Mouse (Mus musculus): ENCODE measurements around the gene Syn3.

The Syn3 gene

DNA sequence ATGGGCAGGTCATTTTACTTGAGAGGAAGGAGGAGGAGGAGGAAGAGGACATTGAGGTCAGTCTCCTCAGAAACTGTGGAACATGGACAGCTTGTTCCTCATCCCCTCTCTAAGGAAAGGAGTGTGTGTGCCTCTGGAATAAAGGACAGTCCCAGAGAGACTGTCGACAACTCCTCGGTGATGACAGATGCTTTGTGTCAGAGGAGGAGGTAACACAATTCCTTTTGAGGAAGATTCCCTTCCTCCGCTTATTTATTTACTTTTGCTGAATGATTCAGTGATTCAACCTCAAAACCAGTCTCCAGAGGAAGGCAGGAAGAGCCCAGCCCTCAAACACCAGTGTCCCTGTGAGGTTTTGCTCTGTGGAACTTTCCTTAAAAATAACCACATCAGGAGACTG is 228.4 kb downstream of the Syn3 start:
- DNase-seq = no peak

DNA sequence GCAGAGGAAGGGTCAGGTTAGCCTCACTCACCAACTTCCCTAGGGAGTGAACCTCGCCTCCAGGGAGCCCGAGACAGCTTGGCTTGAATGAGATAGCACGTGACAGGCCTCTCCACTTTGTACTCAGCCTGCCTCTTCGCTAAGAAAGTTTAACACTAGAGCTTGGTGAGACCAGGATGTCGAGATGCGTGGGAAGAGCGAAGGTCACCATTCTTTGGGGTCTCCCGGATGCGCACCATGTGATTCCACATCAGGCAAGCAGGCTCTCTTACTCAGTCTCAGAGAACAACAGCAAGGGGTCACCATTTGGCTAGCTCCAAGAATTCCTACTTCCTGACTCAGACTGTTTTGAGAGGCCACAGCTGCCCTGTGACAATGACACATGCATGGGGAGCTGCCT is 234.1 kb downstream of the Syn3 start:
- no peak for DNase-seq

DNA sequence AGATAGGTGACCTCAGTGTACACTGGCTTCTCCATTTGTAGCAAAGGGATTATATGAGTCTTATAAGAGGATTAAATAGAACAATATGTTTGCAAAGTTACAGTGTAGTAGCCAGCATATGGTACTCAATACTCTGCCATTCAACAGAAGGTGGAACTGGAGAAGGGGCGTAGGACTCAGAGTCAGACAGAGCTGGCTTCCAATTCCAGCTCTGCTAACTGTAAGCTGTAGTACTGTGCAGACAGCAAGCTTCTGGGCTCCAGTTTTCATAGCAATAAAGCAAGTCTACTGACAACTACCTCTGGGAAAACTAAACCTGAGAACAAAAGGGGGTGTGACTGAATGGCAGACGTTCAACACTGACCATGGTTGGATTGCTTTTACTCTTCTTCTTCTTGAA is 237.0 kb downstream of the Syn3 start:
- no peak for DNase-seq

DNA sequence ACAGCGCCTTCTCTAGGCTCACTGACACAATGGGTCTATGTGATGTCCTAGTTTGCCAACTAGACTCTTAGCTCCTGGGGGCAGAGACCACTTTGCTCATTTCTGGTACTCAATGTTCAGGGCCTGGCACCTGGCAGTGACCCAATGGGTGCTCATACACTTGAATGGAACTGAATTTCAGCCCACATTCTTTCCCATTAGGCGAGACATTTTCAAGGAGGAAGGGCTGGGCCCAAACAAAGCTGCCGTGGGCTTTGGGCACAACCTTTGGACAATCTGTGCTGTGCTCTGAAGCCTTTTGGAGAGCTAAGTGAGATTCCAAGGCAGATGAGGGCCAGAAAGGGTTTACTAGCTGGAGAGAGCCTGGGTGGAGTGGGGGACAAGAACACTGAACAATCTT is 239.7 kb downstream of the Syn3 start:
- DNase-seq = no peak

DNA sequence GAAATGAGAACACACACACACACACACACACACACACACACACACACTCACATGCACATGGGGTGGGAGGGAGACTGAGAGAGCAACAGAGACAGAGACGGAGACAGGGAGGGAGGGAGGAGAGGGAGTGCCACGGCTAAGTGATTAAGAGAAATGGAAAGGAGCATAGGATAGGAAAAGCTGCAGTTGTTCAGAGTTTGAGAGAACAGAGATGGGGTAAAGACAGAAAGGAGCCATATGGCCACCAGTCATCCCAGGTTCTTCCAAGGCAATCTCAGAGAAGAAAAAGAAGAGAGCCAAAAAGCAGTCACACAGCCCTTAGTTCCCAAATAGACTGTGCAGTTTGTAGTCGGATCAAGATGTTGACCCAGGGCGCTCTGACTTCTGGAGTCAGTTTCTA is 240.7 kb downstream of the Syn3 start:
- no peak for DNase-seq

DNA sequence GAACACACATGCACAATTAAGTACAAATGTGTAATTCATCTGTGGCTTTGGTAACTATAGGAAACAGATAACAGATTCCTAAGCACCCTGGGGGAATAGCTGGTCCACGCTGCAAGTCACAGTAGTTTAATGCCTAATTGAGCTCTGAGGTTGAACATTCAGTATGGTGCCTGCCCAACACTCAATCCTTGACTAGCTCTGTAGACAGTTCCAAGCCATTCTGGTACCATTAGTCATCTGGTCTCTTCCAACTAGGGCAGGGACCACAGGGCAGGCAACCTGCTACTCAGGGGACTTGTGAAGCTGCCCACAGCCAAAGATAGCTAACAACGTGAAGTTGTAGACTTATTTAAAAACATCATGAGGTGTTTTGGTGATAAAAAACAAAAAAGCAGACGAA is 241.7 kb downstream of the Syn3 start:
- no peak for DNase-seq

DNA sequence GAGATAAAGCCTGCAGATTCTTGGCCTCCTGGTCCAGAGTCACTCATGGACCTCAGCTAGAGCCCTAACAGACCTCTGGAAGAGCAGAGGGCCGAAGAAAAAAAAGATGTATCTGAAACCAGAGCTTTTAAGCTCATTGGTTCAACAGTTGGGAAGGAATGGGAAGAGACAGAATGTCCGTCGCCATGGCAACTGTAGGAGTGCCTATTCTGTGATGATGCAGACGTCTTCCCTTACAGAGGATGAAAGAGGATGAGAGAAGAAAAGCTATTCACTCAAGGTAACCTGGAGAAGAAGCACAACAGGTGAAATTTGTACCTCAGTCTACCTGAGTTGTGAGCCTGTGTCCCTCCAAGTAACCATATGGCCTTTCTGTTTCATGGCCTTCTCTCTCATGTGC is 242.5 kb downstream of the Syn3 start:
- no peak for DNase-seq

DNA sequence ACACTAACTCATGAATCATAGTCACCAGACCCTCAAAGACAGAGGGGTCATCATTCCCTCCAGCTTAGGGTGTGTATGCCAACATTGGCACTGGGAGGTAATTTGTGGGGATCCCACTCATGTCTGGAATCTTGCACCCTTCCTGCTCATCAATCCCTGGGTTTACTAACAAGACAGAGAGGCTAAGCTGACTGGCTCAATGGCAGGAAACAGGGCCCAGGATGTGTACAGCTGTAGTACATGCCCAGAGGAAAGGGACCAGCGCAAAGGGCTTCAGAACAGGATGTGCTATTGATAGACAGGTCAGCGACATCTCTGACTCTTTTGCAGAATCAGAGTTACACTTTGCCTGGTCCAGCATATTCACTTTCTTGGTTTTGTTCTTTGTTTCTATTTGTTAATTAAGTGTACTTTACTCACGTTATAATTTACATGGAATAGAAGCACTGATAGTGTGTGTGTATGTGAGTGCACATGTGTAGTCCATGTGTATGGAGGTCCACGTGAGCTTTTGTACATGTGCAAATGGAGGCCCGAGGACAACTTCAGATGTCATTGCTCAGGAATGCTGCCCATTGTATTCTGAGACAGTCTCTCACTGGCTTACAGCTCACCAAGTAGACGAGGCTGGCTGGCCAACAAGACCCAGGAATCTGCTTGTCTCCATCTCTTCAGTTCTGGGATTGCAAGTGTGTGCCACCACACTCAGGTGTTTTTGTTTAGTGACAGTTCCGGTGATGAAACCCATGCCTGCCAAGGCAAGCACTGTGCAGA is 248.4 kb downstream of the Syn3 start:
- DNase-seq = no peak

DNA sequence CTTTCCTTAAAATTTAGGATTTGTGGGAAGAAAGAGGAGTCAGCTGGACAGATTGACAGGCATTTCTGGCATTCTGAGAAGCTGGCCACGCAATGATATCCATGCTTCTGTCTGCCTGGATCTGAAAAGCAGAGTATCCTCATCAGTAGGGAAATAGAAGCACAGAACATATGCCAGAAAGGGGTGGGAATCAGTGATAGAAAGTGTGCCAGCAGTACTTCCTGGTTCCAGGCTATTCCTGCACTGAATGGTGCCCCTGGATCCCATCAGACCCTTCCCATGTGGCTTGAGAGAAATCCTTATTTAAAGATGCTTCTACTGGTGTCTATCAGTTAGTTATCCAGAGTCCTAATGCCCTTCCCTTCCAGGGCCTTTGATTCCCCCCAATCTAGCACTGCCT is 249.4 kb downstream of the Syn3 start:
- no peak for DNase-seq

DNA sequence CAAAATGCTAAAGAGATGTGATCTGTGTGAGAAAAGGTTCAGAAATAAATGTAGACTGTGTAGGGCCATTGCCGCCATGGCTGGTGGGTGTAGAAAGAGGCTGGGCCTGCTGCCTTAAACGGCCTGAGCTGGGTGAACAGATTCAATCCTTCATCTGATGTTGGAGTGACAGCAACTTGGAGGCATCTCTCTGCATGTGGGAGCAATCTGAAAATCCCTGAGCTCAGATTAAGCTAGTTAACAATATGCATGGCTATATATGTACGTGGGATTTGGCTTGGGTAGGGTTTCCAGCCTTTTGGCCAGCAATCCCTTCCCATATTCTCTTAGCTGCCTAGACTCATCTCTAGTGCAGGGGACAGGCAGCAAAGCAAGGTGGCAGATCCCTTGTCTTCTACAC is 249.9 kb downstream of the Syn3 start:
- no peak for DNase-seq

DNA sequence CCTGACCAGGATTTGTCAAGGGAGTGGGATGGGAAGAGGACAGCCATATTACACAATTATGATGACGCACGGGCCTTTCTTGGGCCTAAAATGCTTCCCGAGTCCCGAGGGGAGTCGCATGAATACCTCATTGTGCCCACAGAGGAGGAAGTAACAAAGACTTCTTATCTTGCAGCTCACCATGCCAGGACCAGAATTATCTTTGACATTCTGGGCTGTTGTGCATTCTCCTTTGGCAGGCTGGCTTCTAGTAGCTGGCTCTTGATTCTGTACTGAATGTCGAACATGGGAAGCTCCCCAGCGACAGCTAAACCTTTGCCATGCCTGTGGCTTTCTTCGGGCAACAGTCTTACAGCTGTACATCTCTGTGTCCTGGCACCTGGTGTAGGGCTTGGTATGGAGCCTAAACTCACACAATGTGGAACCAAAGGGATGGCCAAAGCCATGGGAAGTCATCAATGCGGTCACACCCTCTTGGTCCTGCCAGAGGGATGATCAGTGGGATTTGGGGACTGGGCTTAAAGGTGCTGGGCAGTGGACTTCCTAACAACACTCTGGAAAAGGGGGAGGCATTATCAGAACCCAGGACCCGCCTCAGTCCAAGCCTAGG is 250.5 kb downstream of the Syn3 start:
- no peak for DNase-seq

DNA sequence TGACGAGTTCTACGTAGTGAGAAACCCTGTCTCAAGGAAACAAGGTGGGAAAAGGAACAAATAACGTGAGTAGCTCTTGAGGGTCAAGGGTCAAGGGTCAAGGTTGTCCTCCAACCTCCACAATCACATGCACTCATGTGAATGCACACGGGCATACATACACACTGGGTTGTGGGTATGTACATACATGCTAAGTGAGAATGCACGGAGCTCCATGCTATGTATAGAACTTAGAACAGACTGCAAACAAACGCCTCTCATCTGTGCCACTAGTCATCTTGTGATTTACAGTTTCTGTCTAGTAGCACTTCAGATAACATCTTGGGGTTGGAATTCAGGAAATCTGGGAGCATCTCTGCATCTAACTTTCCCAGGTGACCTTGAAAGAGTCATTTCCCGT is 253.3 kb downstream of the Syn3 start:
- DNase-seq = no peak

DNA sequence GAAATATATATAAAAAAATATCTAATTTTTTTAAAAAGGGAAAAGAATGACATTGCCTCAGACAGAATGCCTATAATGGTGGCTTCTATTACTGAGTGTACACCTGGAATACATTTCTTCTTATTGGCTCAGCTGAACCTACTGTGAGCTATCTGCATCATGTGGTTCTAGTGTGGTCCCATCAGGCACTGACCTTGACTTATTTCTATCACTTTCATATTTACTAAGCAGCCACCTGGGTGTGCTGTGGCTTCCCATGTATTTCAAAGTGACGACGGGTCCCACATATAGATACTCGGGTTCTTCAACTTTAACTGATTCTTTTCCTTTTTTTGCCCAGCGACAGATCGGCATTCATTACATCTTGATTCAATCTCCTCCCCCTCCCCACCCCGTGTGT is 255.2 kb downstream of the Syn3 start:
- DNase-seq = no peak

DNA sequence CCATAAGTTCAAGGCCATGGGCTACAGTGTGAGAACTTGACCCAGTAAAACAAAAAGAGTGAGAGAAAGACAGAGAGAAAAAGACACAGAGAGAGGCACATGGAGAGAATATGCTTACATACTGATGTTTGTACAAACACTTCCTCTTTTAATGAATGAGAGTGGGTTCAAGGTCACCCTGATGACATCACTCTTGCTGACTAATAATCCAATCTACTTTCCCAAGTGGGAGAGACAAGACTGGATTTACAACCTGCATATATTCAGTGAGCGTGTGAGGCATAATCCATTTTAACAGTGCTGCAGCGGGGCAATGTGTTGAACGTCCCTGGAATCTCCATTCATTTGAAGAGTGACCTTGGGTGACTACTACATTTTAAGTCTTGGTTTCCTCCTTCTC is 256.0 kb downstream of the Syn3 start:
- no peak for DNase-seq

DNA sequence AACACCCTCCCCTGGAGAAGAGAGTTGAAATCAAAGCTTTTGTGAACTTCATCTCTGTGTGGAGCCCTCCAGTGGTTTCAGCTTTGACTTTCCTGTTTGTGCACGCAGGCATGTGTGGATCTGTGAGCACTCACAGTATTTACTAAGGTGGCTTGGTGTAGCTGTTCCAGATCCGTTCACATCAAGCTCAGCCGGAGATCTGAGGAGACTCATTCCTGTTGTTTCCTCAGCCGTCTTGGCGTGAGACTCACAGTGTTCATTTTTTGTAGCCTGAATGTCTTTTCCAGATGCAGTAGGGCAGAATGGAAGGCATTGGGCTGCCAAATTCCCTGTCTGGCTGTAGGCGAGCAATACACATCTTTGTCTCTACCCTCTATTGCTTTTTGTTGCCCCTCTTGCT is 268.7 kb downstream of the Syn3 start:
- no peak for DNase-seq

DNA sequence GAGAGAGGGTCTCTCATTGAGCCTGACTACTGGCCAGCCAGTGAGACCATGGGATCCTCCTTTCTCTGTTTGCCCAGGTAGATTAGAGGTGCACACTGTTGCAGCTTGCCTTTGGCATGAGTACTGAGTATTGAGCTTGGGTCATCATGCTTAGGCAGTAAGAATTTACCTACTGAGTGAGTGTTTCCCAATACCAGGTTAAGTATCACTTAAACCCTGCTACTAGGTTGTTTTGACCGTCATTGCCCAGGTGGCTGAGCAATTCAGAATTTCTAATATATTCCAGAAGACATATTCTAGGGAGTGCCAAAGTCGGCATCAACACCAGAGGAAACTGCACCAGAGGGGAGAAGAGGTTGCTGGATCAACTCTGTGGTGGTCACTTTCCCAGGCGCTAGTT is 273.2 kb downstream of the Syn3 start:
- DNase-seq = no peak

DNA sequence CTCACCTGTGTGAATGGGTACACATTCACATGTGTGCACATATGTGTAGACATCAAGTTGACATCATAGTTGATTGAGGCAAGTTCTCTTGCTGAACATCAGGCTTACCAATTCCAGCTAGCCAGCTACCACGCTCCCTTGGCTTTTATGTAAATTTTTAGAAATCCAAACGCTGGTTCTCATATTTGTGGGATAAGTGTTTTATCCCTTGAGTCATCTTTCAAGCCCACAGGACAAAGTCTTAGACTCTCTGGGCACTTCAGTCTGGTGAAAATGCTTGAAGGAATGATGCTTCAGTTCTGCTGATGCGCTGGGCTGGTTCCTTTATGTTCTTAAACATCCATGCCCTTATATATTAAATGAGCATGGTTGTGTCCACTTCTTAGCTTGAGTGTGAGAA is 279.7 kb downstream of the Syn3 start:
- DNase-seq = no peak

DNA sequence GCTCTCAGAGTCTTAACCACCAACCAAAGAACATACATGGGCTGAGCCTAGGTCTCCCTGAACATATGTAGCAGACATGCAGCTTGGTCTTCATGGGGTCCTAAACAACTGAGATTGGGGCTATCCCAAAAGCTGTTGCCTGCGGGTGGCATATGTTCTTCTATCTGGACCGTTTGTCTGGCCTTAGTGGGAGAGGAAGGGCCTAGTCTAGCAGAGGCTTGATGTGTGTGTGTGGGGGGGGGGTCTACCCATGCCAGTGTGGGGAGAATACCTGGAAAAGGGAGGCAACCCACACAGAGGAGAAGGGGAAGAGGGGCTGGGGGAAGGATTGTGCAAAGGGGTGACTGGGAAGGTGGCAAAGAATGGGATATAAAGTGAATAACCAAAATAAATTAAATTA is 281.9 kb downstream of the Syn3 start:
- DNase-seq = no peak

DNA sequence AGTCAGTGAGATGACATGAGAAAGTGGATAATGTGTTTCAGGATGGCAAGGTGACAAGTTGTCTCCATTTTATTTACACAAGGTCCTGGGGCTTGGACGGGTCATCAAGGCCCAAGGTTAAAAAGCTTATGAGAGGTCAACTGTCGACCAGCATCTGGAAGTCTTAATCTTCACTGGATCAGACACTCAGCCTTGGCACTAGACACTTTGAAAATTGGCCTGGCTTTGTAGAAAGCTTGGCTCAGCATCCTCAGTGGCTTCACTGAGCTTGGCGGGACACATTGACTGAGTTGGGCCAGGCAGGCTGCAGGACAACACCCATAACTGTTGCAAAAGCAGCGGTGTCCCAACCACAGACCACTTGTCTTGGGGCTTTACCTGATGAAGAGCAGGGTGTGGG is 286.6 kb downstream of the Syn3 start:
- DNase-seq = no peak

DNA sequence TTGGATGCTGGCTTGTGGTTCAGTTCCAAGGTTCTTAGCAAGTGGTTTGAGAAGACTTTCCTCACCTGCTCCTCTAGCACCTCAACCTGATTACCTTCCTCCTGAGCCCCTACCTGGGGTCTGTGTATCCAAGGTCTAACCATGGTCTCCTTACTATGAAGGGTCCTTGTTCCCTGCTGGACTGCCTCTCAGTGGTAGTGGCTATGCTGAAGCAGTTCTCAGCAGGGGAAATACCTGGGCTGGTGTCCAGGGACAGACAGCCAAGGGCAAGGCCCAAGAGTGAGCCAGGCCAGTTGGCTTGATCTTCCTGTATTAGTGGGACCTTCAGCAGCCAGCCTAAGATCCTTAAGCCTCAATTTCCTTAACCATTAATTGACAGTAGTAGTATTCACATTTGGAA is 294.8 kb downstream of the Syn3 start:
- DNase-seq = no peak

DNA sequence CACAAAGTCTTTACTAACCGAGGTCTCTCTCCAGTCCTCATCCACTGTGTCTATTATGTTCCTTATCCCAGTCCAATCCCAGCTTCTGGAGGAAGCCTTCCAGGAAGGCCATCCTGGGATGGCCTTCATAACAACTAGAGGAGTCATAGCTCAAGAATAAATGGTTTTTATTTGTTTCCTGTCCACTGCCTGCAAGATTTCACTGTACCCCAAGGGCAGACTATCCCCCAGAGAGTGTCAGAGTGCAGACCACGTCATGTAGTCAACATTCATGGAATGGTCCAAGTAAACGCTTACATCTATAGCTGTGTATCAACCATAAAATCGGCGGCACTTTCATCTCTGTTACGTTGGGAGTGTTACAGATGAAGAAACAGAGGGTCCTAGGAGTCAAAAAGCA is 295.5 kb downstream of the Syn3 start:
- no peak for DNase-seq

DNA sequence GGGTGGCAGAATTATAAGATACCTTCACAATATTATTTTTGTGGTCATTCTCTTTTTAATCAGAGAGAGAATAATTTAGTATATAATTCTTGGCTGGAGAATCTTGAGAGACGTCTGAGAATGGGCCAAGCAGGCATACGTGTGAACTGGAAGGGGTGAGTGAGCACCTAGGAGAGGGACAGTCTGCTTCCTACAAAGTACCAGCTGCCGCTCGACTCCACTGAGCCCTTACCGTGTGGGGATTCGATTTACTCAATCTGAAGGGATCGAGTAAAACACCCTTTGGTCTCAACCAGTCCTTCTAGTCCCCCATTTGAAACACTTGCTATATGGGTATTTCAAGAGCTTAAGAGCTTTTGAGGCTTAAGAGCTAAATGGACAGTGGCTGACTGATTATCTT is 296.9 kb downstream of the Syn3 start:
- no peak for DNase-seq

DNA sequence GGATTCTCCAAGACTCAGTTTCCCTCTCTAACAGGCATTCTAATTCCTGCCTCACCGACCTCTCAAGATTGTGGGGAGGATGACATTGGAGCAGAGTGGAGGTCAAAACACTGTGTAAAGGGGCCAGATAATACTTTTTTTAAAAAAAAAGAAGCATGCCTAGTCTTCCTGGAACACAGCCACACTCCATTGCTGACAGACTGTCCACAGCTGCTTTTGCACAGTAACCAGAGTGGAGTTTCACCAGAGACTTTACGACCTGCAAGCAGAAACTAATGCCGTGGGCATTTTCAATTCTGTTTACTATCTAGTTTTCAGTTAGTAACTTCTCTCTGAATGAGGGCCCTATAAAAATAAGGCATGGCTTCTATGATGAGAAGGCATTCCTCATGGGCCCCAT is 297.7 kb downstream of the Syn3 start:
- DNase-seq = no peak

DNA sequence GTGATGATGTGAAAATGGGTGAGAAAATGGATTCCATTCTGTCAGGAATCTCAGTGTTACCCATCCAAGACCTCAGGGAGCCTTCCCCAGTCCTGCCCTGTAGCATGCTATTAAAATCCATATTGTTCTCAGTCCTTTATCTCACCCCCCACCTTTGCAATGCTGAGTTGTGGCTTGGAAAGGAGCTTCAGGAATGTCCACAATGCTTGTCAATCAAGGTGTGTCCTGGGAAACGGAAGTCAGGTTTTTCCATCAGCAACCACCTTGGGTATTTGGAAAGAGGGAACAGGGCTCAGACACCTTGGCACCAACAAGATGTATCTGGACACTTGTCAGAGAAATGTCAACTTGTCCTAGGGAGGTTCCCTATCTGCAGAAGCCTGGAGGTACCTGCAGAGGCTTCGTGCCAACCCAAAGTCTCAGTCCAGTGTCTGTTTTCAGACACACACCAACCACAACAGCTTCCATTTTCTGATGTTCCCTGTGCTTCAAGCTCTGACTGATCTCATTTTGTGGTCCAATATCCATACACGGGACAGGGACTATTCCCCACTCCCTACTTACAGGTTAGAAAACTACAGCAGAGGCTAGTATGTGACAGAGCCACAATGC is 302.2 kb downstream of the Syn3 start:
- no peak for DNase-seq

DNA sequence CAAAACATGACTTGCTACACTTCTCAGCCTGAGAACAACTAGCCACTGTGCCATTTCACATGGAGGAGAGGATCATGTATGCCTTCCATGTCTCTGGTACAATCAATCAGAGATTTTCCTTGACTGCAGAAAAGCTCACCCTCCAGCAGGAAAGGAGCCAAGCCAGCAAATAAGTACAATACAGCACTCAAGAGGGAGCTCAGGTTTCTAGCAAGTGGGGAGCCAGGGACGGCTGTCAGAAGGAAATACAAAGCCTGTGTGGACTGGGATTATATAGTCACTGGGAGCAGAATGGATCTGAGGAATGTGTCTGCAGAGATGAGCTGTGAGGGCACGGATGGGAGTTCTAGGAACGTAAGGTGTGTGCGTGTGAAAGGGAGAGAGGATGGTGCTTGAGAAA is 304.0 kb downstream of the Syn3 start:
- no peak for DNase-seq
